Mouse (Mus musculus): ENCODE data around the gene Cenpb. TPM values are rescaled to one million over a fixed set of nuclear protein-coding genes. Genes with fewer than 3 reads are reported as not detected.

The Cenpb gene
- polyA plus RNA-seq (2012; ENCODE audit: low replicate concordance), result 122 and 141 TPM in 2 replicates

GRCm38 (mm10) chr2:131179990-131180587, at the start of gene Cenpb:
Gene Cenpb, minus strand, starts transcription at chr2:131180067.

GRCm38 (mm10) chr2:131206778-131207177, 26.9 kb upstream of the Cenpb start, which contains the start of gene Ap5s1:
Gene Ap5s1, plus strand, starts transcription at chr2:131207078.

DNA sequence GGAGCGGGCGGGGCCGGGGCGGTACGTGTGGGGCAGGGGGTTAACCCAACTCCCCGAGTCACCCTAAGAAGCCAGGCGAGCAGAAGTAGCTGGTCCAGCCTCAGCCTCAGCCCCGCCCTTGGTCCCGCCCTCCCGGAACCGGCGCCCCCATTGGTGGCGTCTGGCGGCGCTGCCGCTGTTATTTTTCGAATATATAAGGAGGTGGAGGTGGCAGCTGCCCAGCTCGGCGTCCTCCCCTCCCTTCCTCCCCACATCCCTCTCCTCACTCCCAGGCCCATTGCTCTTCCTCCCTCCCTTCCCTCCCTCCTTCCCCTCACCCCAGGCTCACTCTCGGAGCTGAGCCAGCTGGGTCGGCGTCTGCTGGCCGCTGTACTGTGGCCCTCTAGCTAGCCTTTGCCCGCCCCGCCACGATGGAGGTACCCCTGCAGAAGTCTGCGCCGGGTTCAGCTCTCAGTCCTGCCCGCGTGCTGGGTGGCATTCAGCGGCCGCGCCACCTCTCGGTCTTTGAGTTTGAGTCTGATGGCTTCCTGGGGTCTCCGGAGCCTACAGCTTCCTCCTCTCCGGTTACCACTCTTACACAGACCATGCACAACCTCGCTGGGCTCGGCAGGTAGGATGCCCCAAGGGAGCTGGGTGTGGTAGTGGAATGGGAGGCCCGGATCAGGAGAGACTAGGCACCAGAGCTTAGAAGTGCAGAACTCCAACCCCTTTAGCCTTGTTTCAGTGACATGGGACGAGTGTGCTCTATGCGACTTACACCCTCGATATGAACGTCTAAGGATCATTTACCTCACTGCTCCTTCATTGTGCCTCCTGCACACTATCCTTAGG, 7.1 kb upstream of the Cenpb start, which contains the start of the genes Cdc25b and Spef1:
Gene Cdc25b, plus strand, starts transcription at position 179 of the 831 bp plus-strand sequence.
Gene Spef1, minus strand, starts transcription at position 512 of the 831 bp plus-strand sequence.

GRCm38 (mm10) chr2:131159938-131160581, 19.8 kb downstream of the Cenpb start, which contains the start of gene 1700037H04Rik:
Gene 1700037H04Rik, minus strand, starts transcription at chr2:131160081.

GRCm38 (mm10) chr2:131132930-131133547, 46.8 kb downstream of the Cenpb start, which contains the start of gene Gm11037:
Gene Gm11037, plus strand, starts transcription at chr2:131133497.

GRCm38 (mm10) chr2:131127161-131127730, 52.6 kb downstream of the Cenpb start, which contains the start of gene Hspa12b:
Gene Hspa12b, plus strand, starts transcription at chr2:131127280.

Other genes starting within 250 kb of the Cenpb start
- 0.84 and 8.2 TPM in 2 replicates for gene Gfra4, start 137.0 kb downstream of the Cenpb start, polyA plus RNA-seq (2012; ENCODE audit: low replicate concordance)
- gene Adam33, start 116.3 kb downstream of the Cenpb start, polyA plus RNA-seq (2012; ENCODE audit: low replicate concordance), result 0.52 TPM in 1 of 2 replicates, not detected in the other
- 2.5 and 10.5 TPM in 2 replicates for gene Siglec1, start 93.3 kb downstream of the Cenpb start, polyA plus RNA-seq (2012; ENCODE audit: low replicate concordance)
- gene Hspa12b, start 52.8 kb downstream of the Cenpb start, polyA plus RNA-seq (2012; ENCODE audit: low replicate concordance), result 0.67 and 1.5 TPM in 2 replicates
- not detected in 2 replicates for gene Gm11037, start 46.6 kb downstream of the Cenpb start, polyA plus RNA-seq (2012; ENCODE audit: low replicate concordance)
- 131 and 446 TPM in 2 replicates for gene 1700037H04Rik, start 20.0 kb downstream of the Cenpb start, polyA plus RNA-seq (2012; ENCODE audit: low replicate concordance)
- gene Cdc25b, start 6.9 kb upstream of the Cenpb start, polyA plus RNA-seq (2012; ENCODE audit: low replicate concordance), result 36.7 and 88.5 TPM in 2 replicates
- 1.4 and 2.1 TPM in 2 replicates for gene Spef1, start 7.2 kb upstream of the Cenpb start, polyA plus RNA-seq (2012; ENCODE audit: low replicate concordance)
- gene Ap5s1, start 27.0 kb upstream of the Cenpb start, polyA plus RNA-seq (2012; ENCODE audit: low replicate concordance), result 1.4 and 21.7 TPM in 2 replicates
- 5.7 and 22.4 TPM in 2 replicates for gene Mavs, start 54.0 kb upstream of the Cenpb start, polyA plus RNA-seq (2012; ENCODE audit: low replicate concordance)
- gene Pank2, start 82.4 kb upstream of the Cenpb start, polyA plus RNA-seq (2012; ENCODE audit: low replicate concordance), result 9.1 and 12.5 TPM in 2 replicates
- 0.96 and 1.4 TPM in 2 replicates for gene Rnf24, start 172.8 kb upstream of the Cenpb start, polyA plus RNA-seq (2012; ENCODE audit: low replicate concordance)